Comparison of ENCODE assay signal across 12 mouse cellular contexts in genomic region chr9:14904741-14905475, GRCm38 (mm10). TPM values are rescaled to one million over a fixed set of nuclear protein-coding genes. Genes with fewer than 3 reads are reported as not detected.
DNase-seq lines count a peak whose midpoint lies in the region; ATAC-seq lines count a peak whose summit lies in the region.
"Had no signal": no experiment of that assay in that cellular context is flagged by ENCODE, and none has a peak within 500 bp of the region (broad histone marks: within the 10 kb centered on the region; RNA-seq: fewer than 3 reads in every experiment).

No protein-coding gene starts in this region.

- DNase-seq in cerebellum, postnatal 10 days = peak; percentile 38 to 39
- DNase-seq in cerebellum, adult 11-12 months = no peak
- peak; percentile 9 for DNase-seq in layer of hippocampus, adult 11-12 months (ENCODE audit: low spot score)
- DNase-seq in layer of hippocampus, adult 18-20 months (ENCODE audit: low spot score in 2 of 2) = no peak
- DNase-seq in 3T3-L1 (ENCODE audit: low read depth, low spot score) = peak; percentile 22
- DNase-seq in liver, embryonic 11.5 days (ENCODE audit: low spot score) = no peak
- no peak for DNase-seq in frontal cortex, postnatal 36 days (ENCODE audit: low spot score in 2 of 2)
- DNase-seq: gastrocnemius, postnatal 36 days; kidney, adult 9 months had no signal

- no peak overlapping the region for H3K27ac ChIP-seq in forebrain, embryonic 16.5 days (ENCODE audit: low read length)
- H3K27ac ChIP-seq in liver, embryonic 11.5 days (ENCODE audit: low read depth, low read length) = no peak overlapping the region

- H3K36me3 ChIP-seq in forebrain, embryonic 16.5 days (ENCODE audit: control insufficient read depth, insufficient read depth) = no peaks in the 10 kb centered on the region
- H3K36me3 ChIP-seq in liver, embryonic 11.5 days (ENCODE audit: control insufficient read depth, insufficient read depth, low read length) = no peaks in the 10 kb centered on the region

- no peak overlapping the region for H3K4me2 ChIP-seq in forebrain, embryonic 16.5 days (ENCODE audit: low read length)
- no peak overlapping the region for H3K4me2 ChIP-seq in liver, embryonic 11.5 days

- H3K9ac ChIP-seq in forebrain, embryonic 16.5 days (replicated peaks; ENCODE audit: low read depth, low read length) = no peak overlapping the region
- no peak overlapping the region for H3K9ac ChIP-seq in liver, embryonic 11.5 days (ENCODE audit: low read depth, low read length)

- no peak overlapping the region for H3K4me3 ChIP-seq in forebrain, embryonic 16.5 days (replicated peaks; ENCODE audit: low read length)
- H3K4me3 ChIP-seq in liver, embryonic 11.5 days (ENCODE audit: low read depth, low read length) = no peak overlapping the region

- peaks cover 3% of the 10 kb centered on the region; the same call in 1 of the 2 replicates for H3K4me1 ChIP-seq in forebrain, embryonic 16.5 days (replicated peaks; ENCODE audit: control insufficient read depth, insufficient read depth, low read length)
- H3K4me1 ChIP-seq in liver, embryonic 11.5 days (replicated peaks; ENCODE audit: control insufficient read depth, insufficient read depth, low read length) = peaks cover 6% of the 10 kb centered on the region; the same call in 1 of the 2 replicates

- WGBS in forebrain, embryonic 16.5 days = 52% methylated on average over 9 of the region's 9 CpGs
- 32% methylated on average over 9 of the region's 9 CpGs for WGBS in liver, embryonic 11.5 days

- no peaks in the 10 kb centered on the region for H3K27me3 ChIP-seq in forebrain, embryonic 16.5 days (replicated peaks; ENCODE audit: control insufficient read depth, insufficient read depth, low read length)
- no peaks in the 10 kb centered on the region for H3K27me3 ChIP-seq in liver, embryonic 11.5 days (replicated peaks; ENCODE audit: control insufficient read depth, insufficient read depth, low read length)

- 0 out of 2 replicates have a peak, but pooled peaks have one; percentile 41 for ATAC-seq in forebrain, embryonic 16.5 days
- no peak for ATAC-seq in liver, embryonic 11.5 days (replicated peaks; ENCODE audit: low FRiP score)
- ATAC-seq: lung, postnatal 0 days had no signal

- H3K9me3 ChIP-seq in forebrain, embryonic 16.5 days (ENCODE audit: control insufficient read depth, low read length) = no peaks in the 10 kb centered on the region
- H3K9me3 ChIP-seq in liver, embryonic 11.5 days (ENCODE audit: control insufficient read depth, low read length) = no peaks in the 10 kb centered on the region

RNA-seq across cellular contexts. Expression of gene Izumo1r, which starts 1.2 kb away (rescaled TPM):
- not detected for total RNA-seq in layer of hippocampus, adult 18-20 months (2021)
- polyA plus RNA-seq in forebrain, embryonic 16.5 days (2015; fragmentation: Nextera tagmentation; extraction: Ambion mirVana) = not detected in 2 replicates
- polyA plus RNA-seq in liver, embryonic 11.5 days (2014; fragmentation: Nextera tagmentation; extraction: Ambion mirVana) = not detected in 2 replicates
- total RNA-seq: gastrocnemius, postnatal 36 days had no signal
- polyA plus RNA-seq: neural tube, embryonic 11.5 days had no signal

RNA-seq across cellular contexts. Expression of gene Gpr83, which starts 44.9 kb away (rescaled TPM):
- 10 to 100 TPM; 13.5 to 16.2 TPM for total RNA-seq in layer of hippocampus, adult 18-20 months (2021)
- polyA plus RNA-seq in forebrain, embryonic 16.5 days (2015; fragmentation: Nextera tagmentation; extraction: Ambion mirVana) = 1.4 and 2.0 TPM in 2 replicates
- not detected in 2 replicates for polyA plus RNA-seq in liver, embryonic 11.5 days (2014; fragmentation: Nextera tagmentation; extraction: Ambion mirVana)
- total RNA-seq: gastrocnemius, postnatal 36 days had no signal

Comparison
In these comparisons a context has a peak if more than half of its experiments do, and no peak if none do; other contexts are left out.
1. DNase-seq: peak in cerebellum, postnatal 10 days (2 of 2), layer of hippocampus, adult 11-12 months (single experiment) and 3T3-L1 (single experiment); none in cerebellum, adult 11-12 months (single experiment), layer of hippocampus, adult 18-20 months (0 of 2), liver, embryonic 11.5 days (single experiment) and frontal cortex, postnatal 36 days (0 of 2).